Mouse (Mus musculus) B cell, adult 2 months (primary cell): ENCODE measurements around the gene Pm20d1.
A peak's percentile ranks its signal among the peaks of the same experiment; 100 is the strongest.

Source experiments
- DNase-seq, 2 experiments: peaks; one replicate each; pipeline ENCODE4 v3.0.0; 2022

Gene Pm20d1

DNA sequence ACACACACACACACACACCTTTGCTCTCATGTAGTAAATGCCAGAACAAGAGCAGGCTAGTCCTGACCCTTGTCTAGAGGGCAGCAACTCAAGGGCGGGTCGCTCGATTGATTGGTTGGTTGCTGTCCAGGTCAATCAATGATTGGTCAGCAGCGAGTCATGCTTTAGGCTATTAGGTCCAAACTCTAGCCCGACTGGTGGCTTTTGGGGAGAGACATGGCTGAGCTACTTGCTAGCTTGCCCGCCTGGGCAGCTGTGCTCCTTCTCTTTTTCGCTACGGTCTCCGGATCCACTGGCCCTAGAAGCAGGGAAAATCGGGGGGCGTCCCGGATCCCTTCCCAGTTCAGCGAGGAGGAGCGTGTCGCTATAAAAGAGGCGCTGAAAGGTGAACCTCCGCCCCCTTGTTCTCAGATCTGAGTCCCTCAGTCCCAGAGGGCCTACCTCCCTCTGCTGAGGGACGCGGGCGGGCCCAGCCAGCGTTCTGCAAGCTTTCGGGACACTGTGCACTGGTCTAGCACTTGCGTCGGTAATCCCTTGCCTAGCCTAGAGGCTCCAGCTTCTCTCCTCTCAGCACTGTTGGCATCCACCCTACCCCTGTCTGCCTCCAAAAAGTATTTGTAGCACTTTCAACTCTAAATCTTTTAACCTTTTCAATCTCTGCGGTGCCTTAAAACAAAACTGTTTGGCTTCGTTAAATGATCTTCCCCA, at the start of gene Pm20d1:
Pm20d1 (plus strand) TSS at position 180 of the 708 bp plus-strand sequence.
- peak; percentile 6 to 14 for DNase-seq

GRCm38 (mm10) chr1:131747761-131748160, 49.4 kb upstream of the Pm20d1 start:
- DNase-seq, result no peak

DNA sequence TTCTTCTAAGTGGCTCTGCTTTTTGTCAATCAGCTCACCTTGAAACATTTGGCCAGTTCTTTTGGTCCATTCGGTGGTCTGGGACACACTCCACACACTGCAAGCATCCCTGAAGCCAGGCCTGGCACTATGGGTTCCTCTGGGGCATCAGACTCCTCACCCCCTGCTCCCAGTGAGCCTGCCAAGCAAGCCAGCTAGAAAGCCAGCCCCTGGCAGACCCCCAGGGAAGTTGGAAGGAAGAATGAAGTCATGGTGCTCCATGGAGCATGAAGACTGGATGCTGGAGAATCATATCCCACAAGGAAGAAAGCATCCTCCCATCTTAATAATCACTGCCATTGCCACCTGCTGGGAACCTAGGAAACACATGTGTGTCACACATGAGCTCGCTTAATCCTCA, 48.5 kb upstream of the Pm20d1 start:
- no peak for DNase-seq

- no peak for DNase-seq
Observed at GRCm38 (mm10) chr1:131749706-131750545, 47.3 kb upstream of the Pm20d1 start.

GRCm38 (mm10) chr1:131751181-131751890, 45.8 kb upstream of the Pm20d1 start:
- no peak for DNase-seq

GRCm38 (mm10) chr1:131751891-131752311, 45.3 kb upstream of the Pm20d1 start:
- no peak for DNase-seq

DNA sequence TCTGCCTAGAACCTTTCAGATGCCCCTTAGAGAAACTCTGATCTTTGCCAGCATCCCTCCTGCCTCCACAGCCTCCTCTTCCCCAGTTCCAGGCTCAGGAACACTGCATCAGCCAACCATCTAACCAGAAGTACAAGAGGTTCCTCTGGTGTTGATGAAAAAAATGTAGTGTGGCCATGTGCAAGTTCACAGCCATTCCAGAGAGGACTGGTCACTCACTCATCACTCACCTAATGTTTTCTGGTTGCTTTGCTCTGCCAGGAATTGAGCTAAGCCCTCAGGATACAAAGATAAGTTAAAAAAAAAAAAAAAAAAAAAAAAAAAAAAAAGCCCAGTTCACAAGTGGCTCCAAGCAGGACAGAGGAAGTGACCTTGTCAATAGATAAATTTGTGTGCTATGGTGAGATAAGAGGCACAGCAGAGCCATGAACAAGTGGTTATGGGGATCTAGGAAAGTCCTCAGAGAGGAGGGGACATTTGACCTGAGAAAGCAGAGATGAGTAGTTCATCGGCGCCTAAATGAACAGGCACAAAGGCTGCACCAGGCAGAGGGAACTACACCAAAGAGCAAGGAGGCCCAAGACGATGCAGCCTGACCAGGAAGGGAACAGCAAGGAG, 42.9 kb upstream of the Pm20d1 start:
- DNase-seq, result no peak

DNA sequence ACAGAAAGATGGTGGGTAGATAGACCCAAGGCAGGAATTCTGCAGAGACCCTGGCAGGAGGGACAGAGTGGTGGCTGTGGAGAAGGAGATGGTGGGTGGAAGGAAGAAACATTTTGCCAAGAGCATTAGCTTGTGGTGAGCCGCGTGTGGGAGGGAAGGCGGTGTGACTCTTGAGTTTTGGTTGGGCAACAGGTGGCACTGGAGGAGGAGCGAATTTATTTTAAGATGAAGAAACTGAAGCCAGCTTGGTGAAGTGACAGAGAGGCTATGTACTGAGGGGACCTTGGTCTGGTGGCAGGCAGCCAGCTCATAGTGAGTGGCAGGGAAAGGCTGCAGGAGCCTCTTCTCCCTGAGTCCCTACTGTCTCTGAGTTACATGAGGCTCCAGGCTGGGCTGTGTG, 42.3 kb upstream of the Pm20d1 start:
- DNase-seq, result no peak

GRCm38 (mm10) chr1:131757211-131757610, 40.0 kb upstream of the Pm20d1 start:
- no peak for DNase-seq

GRCm38 (mm10) chr1:131758796-131759195, 38.4 kb upstream of the Pm20d1 start:
- no peak for DNase-seq

DNA sequence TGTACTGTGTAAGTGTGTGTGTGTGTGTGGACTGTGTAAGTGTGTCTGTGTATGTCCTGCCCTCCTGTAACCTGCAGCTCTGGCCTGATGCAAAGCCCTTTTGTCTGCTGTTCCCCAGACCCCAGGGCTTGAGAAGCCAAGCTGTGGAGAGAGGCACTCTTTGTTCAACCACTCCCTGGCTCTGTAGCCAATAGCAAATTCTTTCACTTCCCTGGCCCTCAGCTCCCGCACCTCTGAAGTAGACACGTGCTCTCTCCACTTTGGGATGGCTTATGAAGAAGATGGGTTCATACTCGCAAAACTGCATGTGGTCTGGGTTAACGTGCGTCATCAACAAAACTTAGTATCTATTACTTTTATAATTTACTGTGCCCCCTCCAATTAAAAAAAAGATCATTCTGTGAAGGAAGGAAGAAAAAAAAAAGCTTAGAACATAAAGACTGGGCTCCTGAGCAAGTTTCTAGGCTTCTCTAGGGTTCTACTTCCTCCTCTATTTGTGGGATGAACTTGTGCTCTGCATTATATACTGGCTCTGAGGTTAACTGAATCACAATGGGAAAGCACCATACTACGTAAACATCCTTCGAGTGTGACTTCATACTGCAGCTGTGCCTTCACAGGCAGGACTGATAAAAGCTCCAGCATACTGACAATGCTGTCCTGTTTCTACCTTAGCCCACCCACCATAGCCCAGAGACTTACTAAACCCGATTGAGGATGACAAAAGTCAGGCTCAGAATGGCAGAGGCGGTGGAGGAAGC, 37.3 kb upstream of the Pm20d1 start:
- DNase-seq, result peak in 1 of 2 experiments; percentile 20

DNA sequence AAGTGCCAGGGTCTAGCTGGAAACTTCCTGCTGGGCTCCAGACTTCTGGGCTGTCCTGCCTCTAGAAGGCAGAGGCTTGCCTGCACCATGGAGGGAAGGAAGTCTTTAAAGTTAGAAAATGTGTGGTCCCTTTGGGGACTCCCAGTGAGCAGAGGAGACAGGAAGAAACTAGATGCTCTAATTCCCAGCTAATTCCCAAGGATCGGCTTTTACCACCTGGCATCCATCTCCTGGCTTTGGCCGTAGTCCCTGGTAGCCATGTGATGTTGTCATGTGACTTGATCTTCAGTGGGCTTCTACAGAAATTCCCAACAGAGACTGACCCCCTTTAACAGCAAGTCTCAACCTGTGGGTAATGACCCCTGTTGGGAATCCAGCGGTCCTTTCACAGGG, 36.8 kb upstream of the Pm20d1 start:
- DNase-seq, result peak in 1 of 2 experiments; percentile 30

DNA sequence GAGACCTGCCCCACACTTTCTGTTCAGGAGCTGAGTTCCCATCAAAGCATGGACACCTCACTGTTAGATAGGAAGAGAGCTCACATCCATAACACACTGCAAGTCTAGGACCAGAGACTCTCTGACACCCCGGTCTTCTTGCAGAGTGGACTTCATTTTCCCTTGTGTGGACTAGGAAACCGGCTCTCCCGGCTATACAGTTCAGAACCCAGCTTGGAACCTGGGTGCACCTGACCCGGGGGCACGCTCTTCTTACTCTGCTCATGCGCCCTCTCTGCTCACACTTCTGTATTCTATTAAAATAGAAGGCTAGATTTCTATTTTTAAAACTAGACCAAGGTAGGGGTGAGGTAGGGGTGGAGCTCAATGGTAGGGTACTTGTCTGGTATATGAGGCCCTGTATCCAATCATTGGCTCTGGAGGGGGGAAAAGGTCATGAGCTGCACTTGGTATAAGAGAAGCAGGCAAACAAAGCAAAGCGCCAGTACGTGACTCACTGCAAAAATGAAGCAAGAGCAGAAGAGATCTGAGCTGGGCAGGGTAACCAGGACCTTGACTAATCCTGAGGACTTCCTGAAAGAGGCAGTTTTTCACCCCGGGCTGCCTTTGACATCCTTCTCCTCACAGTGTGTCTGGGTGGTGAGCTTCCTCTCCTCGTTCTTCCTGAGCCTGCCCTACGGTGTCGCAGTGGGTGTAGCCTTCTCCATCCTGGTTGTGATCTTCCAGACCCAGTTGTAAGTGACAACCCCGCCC, 35.9 kb upstream of the Pm20d1 start:
- no peak for DNase-seq

DNA sequence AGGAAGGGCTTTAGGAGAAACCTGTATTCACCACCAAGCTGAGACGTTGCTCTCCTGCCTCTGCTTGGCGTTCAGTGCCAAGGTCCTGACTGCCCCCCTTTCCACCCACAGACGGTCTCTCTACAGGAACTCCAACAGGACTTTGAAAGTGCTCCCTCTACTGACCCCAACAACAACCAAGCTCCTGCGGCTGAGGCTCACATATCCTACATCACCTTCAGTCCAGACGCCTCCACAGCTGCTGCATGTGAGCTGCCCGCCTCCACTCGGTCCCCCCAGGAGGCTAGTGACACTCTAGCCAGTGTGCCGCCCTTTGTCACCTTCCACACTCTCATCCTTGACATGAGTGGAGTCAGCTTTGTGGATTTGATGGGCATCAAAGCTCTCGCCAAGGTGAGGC, 33.5 kb upstream of the Pm20d1 start:
- no peak for DNase-seq

DNA sequence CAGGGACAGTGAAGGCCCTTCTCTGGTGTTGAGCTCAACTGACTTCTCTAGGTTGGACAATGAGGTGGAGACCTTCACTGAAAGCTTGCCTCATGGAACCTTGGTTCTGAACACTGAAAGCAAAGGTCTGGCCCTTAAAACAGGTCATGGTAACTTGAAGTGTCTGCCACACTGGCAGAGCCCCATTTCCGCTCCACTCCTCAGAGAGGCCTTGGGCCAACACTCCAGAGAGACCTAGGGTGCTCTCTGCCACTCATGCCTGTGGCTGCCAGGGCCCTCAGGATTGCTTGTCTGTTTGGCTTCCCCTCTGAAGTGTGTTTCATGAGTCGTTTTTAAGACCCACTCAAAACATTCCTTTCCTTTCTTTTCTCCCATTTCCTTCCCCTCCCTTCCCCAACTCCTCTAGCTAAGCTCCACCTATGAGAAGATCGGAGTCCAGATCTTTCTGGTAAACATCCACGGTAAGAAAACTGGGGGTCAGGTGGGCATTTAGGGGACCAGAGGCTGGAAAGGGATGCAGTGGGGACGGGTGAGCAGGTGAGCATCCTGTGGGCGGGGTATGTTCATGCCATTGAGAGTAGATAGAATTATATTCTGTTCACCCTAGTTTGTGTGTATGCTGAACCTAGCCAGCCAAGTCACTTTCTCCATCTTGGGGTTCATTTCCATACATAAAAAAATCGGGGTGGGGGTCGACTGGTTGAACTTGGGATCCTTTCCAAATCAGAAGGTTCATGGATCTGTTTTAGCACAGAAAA, 32.4 kb upstream of the Pm20d1 start:
- no peak for DNase-seq

DNA sequence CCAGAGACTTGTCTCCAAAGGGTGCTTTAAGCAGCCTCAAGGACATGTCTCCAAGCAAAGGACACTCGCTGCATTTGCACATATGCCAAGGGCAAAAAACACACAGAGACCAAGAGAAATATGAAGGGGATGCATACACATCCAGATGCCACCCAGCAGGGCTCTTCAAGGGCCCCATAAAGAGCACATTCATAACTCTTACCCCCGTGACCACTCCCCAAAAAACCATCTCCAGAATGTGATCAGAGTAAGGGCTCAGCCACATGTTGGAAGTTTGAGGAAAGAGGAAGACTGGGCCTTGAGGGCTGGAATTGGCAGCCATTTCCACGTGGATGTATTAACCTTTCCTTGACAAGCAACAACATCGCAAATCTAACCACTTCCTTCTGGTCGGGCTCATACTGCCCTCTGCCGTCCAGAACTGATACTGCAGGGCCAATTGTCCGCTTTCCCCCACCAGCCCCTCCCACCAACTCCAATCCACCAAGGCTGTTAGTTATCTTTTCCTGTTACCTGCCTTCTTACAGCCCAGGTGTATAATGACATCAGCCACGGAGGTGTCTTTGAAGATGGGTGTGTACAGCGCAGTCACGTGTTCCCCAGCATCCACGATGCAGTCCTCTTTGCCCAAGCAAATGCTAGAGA, 31.7 kb upstream of the Pm20d1 start:
- DNase-seq, result peak; percentile 88 to 89

DNA sequence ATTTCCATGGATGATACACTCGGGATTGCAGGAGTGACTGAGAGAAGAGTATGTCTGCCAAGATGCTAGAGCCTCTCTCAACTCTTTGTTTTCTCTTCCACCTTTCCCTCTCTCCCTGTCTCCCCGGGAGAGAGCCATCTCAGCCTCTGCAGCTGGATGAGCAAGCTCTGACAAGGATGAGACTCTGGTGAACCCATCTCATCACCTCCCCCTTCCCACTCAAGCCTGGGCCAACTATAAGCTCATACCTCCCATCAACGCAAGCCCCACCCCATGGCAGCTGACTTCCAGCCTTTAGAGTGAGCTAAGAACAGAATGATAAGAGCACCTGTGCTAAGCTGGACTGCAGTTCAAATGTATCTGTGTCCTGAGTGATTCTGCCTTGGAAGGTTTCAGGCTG, 27.9 kb upstream of the Pm20d1 start:
- DNase-seq, result no peak

DNA sequence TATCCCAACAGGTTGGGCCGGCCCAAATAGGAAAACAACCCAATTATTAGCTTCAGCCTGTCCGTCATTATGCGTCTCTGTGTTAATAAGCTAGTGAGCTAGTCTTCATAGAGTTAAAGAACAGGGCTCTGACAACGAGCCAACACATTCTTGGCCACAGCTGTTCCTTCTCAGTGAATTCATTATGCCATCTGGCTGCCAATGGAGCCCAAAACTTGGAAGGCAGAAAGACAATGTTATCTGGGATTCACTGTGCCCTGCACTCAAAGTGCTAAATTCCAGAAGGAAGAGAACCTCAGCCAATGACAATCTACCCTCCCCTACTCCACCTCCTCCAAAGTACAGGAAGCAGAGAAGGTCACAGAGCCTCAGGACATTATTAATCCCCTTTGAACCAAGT, 26.5 kb upstream of the Pm20d1 start:
- no peak for DNase-seq

GRCm38 (mm10) chr1:131771440-131771839, 25.7 kb upstream of the Pm20d1 start:
- no peak for DNase-seq

DNA sequence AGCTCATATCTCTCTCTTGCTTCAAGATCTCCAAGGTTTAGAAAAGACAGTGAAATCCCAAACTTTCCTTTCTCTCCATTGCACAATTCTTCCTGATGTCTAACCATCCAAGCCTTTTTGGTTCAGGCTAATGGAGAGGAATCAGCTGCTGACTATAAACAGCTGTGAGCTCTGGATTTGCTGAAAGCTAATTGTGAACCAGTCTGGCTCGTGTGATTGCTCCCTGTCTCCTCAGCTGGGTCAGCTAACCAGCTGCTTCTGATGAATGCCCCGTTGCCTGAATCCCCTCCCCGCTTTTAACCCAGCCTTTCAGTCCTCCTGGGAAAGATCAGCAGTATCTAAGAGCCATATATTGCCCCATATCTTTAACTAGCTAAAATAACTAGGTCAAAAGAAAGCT, 2.6 kb upstream of the Pm20d1 start:
- DNase-seq, result no peak
